Mouse (Mus musculus) neutrophil, adult 5-6 weeks (primary cell): ENCODE data around the gene H2al1m. TPM values are rescaled to one million over a fixed set of nuclear protein-coding genes. Genes with fewer than 3 reads are reported as not detected.
A peak's percentile ranks its signal among the peaks of the same experiment; 100 is the strongest.
"Not testable (repeated sequence)": the region's sequence is repeated elsewhere in the genome, so short reads cannot be mapped to it uniquely, and the experiment has no call there.

ENCODE experiments used
- ATAC-seq: fragments of 151-379, 151-347 bp; 2 replicates; pipeline ENCODE4 v1.8.0; 2017; ENCODE audit warnings: mild to moderate bottlenecking, moderate TSS enrichment; ENCODE audit not compliant: insufficient number of reproducible peaks, poor library complexity, low FRiP score, severe bottlenecking; ENCODE audit errors: extremely low read depth
- total RNA-seq: library from RNA; stranded (forward); fragments of 200-1000 nt; gene quantifications from 2 replicates; pipeline ENCODE4 v1.2.3, GENCODE M21; 2017

The H2al1m gene
- total RNA-seq, 1 experiment from 2014 or later = not detected

DNA sequence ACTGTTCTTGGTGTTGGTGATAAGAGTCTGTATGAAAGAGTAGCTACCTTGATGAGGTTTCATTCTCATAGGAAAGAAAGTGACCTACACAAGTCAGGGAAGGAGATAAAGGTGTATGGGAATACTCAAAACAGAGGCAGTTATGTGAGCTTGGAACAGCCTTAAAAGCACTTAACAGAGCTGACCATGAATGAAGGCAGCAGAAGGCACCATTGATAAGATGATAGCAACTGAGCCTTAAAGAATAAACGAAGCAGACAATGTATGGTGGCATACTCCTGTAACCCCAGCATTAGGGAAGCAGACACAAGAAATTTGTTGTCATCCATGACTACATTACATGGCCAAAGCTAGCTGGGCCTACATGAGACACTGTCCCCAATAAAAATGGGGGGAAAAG lies 19.9 kb downstream of the H2al1m start:
- no peak for ATAC-seq

DNA sequence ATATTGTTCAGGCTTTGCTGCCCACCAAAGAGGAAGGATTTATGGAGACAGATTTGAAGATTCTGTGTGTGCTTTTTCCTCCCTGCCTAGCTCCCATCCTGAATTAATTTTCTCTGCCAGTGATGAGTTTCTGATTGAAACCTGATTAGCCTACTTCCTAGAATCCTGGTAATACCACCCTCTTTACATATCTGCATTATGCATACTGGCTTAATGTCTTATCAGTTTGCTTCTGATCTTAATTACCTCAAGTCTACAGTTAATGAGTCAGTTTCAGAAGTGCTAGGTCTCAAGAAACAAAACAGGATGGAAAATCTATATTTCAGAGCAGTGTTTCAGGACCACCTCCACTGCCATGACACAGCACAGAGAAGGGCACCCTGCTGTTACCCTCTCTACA lies 32.9 kb downstream of the H2al1m start:
- ATAC-seq = not testable (repeated sequence)

DNA sequence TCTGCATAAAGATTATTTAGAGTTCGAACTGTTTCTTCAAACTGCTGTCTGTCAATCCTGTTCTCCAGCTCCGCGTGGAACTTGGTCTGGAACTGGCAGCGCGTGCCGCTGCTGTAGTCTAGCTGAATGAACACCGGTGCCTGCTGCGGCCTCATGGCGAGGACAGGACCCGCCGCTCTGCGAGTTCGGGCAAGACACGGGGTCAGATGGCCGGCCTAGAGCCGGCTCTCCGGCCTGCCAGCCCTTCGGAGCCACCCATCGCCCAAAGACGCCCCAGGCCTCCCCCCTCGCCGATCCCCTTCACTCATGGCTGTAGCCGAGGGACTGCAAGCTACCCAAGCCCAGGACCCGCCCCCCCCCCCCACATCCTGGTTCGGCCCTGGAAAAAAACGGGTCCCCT lies 44.4 kb downstream of the H2al1m start:
- not testable (repeated sequence) for ATAC-seq

- ATAC-seq = not testable (repeated sequence)
Observed at GRCm38 (mm10) chrX:9332366-9332962, 48.9 kb downstream of the H2al1m start.

DNA sequence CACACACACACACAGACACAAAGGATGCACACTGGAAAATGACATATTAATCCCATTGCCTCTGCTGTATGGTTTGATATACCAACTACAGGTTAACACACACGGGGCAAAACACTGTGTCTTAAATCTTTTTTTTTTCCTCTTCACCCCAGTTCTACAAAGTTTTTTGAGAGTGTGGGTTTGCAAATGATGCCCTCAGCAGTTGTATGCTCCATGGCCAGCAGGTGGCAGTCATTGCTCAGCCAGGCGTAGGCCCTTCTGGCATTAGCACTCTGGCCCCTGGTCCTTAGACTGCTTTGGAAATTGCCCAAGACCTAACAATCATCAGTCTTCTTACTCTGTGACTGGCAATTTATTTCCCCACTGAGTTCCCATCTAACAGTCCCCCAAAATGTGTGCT lies 49.5 kb downstream of the H2al1m start:
- peak; percentile 86 for ATAC-seq

Other genes starting within 250 kb of the H2al1m start
- not detected in 2 replicates for gene Fthl17f, start 220.7 kb upstream of the H2al1m start, total RNA-seq
- gene 4930402K13Rik, start 179.2 kb upstream of the H2al1m start, total RNA-seq = not detected in 2 replicates
- 0.37 and 0.93 TPM in 2 replicates for gene Lancl3, start 83.9 kb upstream of the H2al1m start, total RNA-seq
- gene Gm14862, start 26.9 kb upstream of the H2al1m start, total RNA-seq = not detected in 2 replicates
- 2.3 and 3.7 TPM in 2 replicates for gene Xk, start 11.0 kb upstream of the H2al1m start, total RNA-seq
- gene H2al1k, start 66.9 kb downstream of the H2al1m start, total RNA-seq = not detected in 2 replicates
- gene Cybb, start 204.0 kb downstream of the H2al1m start, total RNA-seq = 161 and 162 TPM in 2 replicates